Mouse (Mus musculus): ENCODE data around the gene Ikzf4. TPM values are rescaled to one million over a fixed set of nuclear protein-coding genes. Genes with fewer than 3 reads are reported as not detected.

Ikzf4 gene
- total and polyA plus RNA-seq, 3 experiments, result 0.03 TPM; not detected in 2

- Histone ChIP-seq H3K27ac (ENCODE audit: control insufficient read depth, low read depth, low read length) (no peak overlapping the region), H3K9ac (ENCODE audit: control insufficient read depth, low read depth, low read length, poor library complexity, severe bottlenecking) (no peak overlapping the region), H3K4me1 (ENCODE audit: control insufficient read depth in 1 of 2, insufficient read depth in 2 of 2, low read length in 2 of 2) (peaks cover 0 to 2% of the 10 kb centered on the region in 2 experiments; a peak in 1 of 4 replicates), H3K4me3 (ENCODE audit: control insufficient read depth in 1 of 2, insufficient read depth in 1 of 2, low read depth in 2 of 2, low read length in 2 of 2) (no peak overlapping the region), H3K9me3 (replicated peaks; ENCODE audit: insufficient read depth, low read length) (no peaks in the 10 kb centered on the region), H3K27me3 (ENCODE audit: control insufficient read depth in 1 of 2, insufficient read depth in 2 of 2, low read length in 2 of 2) (peaks cover 9 to 40% of the 10 kb centered on the region in 2 experiments), H3K36me3 (ENCODE audit: control insufficient read depth in 1 of 2, insufficient read depth in 2 of 2, low read length in 2 of 2) (peaks cover 0 to 3% of the 10 kb centered on the region in 2 experiments; a peak in 1 of 4 replicates), H3K79me2 (ENCODE audit: control insufficient read depth, insufficient read depth, low read length, poor library complexity) (no peaks in the 10 kb centered on the region)
- TF ChIP-seq CTCF (IDR thresholded peaks at IDR 0.05 in 2 of 3, conservative IDR thresholded peaks at IDR 0.05 in 1 of 3; ENCODE audit: control insufficient read depth in 1 of 3, insufficient read depth in 1 of 3, low read depth in 2 of 3, low read length in 3 of 3, poor library complexity in 1 of 3, severe bottlenecking in 1 of 3), result no peak
- DNase-seq (ENCODE audit: low read depth, low spot score), result no peak
These were observed 8.1 kb upstream of the Ikzf4 start for GRCm38 (mm10) chr10:128653866-128654265.

GRCm38 (mm10) chr10:128646139-128647089 lies 623 bp upstream of the Ikzf4 start:
- no peak for DNase-seq (ENCODE audit: low read depth, low spot score)
- no peaks in the 10 kb centered on the region for H3K79me2 ChIP-seq (ENCODE audit: control insufficient read depth, insufficient read depth, low read length, poor library complexity)
- no peaks in the 10 kb centered on the region for H3K36me3 ChIP-seq (ENCODE audit: control insufficient read depth in 1 of 2, insufficient read depth in 2 of 2, low read length in 2 of 2)
- TF ChIP-seq MYB (IDR thresholded peaks at IDR 0.05; ENCODE audit: low read depth, low read length) (no peak), ZNF384 (IDR thresholded peaks at IDR 0.05; ENCODE audit: low read depth, low read length) (no peak), TAL1 (IDR thresholded peaks at IDR 0.05; ENCODE audit: low read length) (no peak), POLR2AphosphoS5 (IDR thresholded peaks at IDR 0.05; ENCODE audit: borderline replicate concordance, low read depth, low read length) (no peak), MXI1 (IDR thresholded peaks at IDR 0.05; ENCODE audit: low read depth, low read length) (no peak), SMC3 (IDR thresholded peaks at IDR 0.05; ENCODE audit: low read depth, low read length) (no peak), HCFC1 (IDR thresholded peaks at IDR 0.05; ENCODE audit: low read depth, low read length) (no peak), MAX (IDR thresholded peaks at IDR 0.05; ENCODE audit: low read length) (no peak), POLR2A (IDR thresholded peaks at IDR 0.05; ENCODE audit: control insufficient read depth in 1 of 2, insufficient read depth in 1 of 2, low read depth in 1 of 2, low read length in 2 of 2, poor library complexity in 1 of 2) (no peak), USF1 (IDR thresholded peaks at IDR 0.05; ENCODE audit: low read depth, low read length) (no peak), TBP (IDR thresholded peaks at IDR 0.05; ENCODE audit: low read depth, low read length) (no peak), E2F4 (IDR thresholded peaks at IDR 0.05; ENCODE audit: borderline replicate concordance, low read depth, low read length) (no peak), UBTF (IDR thresholded peaks at IDR 0.05; ENCODE audit: borderline replicate concordance, insufficient read depth, low read depth, low read length) (no peak), EP300 (IDR thresholded peaks at IDR 0.05; ENCODE audit: low read depth in 1 of 2, low read length in 2 of 2) (no peak), CHD2 (IDR thresholded peaks at IDR 0.05; ENCODE audit: low read length) (no peak), ZMIZ1 (IDR thresholded peaks at IDR 0.05; ENCODE audit: low read depth, low read length) (no peak), RCOR1 (IDR thresholded peaks at IDR 0.05; ENCODE audit: low read depth, low read length) (no peak), ZKSCAN1 (IDR thresholded peaks at IDR 0.05; ENCODE audit: low read depth, low read length) (no peak), MAZ (IDR thresholded peaks at IDR 0.05; ENCODE audit: low read depth, low read length) (no peak), MEF2A (IDR thresholded peaks at IDR 0.05; ENCODE audit: extremely low read depth, insufficient replicate concordance, low read depth, low read length, poor library complexity, severe bottlenecking) (no peak)
- no peak overlapping the region for H3K27ac ChIP-seq (ENCODE audit: control insufficient read depth, low read depth, low read length)
- H3K27me3 ChIP-seq (ENCODE audit: control insufficient read depth in 1 of 2, insufficient read depth in 2 of 2, low read length in 2 of 2), result peaks cover 29 to 59% of the 10 kb centered on the region in 2 experiments
- H3K9me3 ChIP-seq (replicated peaks; ENCODE audit: insufficient read depth, low read length), result no peaks in the 10 kb centered on the region
- H3K9ac ChIP-seq (ENCODE audit: control insufficient read depth, low read depth, low read length, poor library complexity, severe bottlenecking), result no peak overlapping the region
- H3K4me3 ChIP-seq (ENCODE audit: control insufficient read depth in 1 of 2, insufficient read depth in 1 of 2, low read depth in 2 of 2, low read length in 2 of 2), result no peak overlapping the region
- H3K4me1 ChIP-seq (ENCODE audit: control insufficient read depth in 1 of 2, insufficient read depth in 2 of 2, low read length in 2 of 2), result no peaks in the 10 kb centered on the region; a peak in 1 of 4 replicates
